ENCODE assay signal across 31 mouse cellular contexts in the genomic region with DNA sequence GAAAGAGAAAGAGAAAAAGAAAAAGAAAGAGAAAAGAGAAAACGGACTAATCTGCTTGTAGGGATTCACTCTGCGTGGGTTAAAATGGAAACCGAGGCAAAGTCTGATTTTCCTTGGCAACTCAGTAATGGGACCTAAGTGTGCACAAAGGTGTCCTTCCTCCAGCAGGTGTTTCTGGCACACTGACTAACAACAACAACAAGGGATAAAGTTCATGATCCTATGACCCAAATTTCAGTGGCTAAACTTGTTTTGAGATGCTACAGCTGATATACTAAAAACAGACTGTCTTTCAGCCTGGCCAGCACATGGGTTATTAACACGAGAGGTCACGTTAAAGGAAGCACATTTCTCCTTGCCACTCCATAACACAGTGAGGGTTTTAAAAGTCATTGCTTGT.
"Had no signal": no experiment of that assay in that cellular context is flagged by ENCODE, and none has a peak within 500 bp of the region (broad histone marks: within the 10 kb centered on the region; RNA-seq: fewer than 3 reads in every experiment).

No protein-coding gene starts in this region.

- H3K36me3 ChIP-seq: limb, embryonic 10.5 days; limb, embryonic 12.5 days; limb, embryonic 13.5 days; limb, embryonic 15.5 days; liver, embryonic 12.5 days; liver, embryonic 13.5 days; liver, embryonic 15.5 days; lung, embryonic 15.5 days; midbrain, embryonic 10.5 days; midbrain, embryonic 12.5 days; midbrain, embryonic 13.5 days; midbrain, embryonic 15.5 days; neural tube, embryonic 12.5 days had no signal

- ATAC-seq: liver, embryonic 12.5 days; liver, postnatal 0 days; lung, postnatal 0 days; midbrain, embryonic 13.5 days; midbrain, embryonic 15.5 days; midbrain, embryonic 16.5 days had no signal

- H3K4me2 ChIP-seq: limb, embryonic 12.5 days; limb, embryonic 13.5 days; limb, embryonic 15.5 days; liver, embryonic 12.5 days; liver, embryonic 13.5 days; liver, embryonic 15.5 days; lung, embryonic 14.5 days; lung, embryonic 15.5 days; midbrain, embryonic 11.5 days; midbrain, embryonic 12.5 days; midbrain, embryonic 13.5 days; midbrain, embryonic 15.5 days; neural tube, embryonic 12.5 days had no signal

- DNase-seq: left cerebral cortex, postnatal 4 days; liver; liver, embryonic 13.5 days; liver, postnatal 0 days; lung, adult 2 months; lung, embryonic 14.5 days; lung, postnatal 10 days; lung, postnatal 14 days; lung, postnatal 36 days; lung, postnatal 4 days; midbrain, embryonic 14.5 days had no signal

- H3K27me3 ChIP-seq: limb, embryonic 12.5 days; limb, embryonic 13.5 days; limb, embryonic 15.5 days; liver, embryonic 12.5 days; liver, embryonic 13.5 days; liver, embryonic 15.5 days; lung, embryonic 15.5 days; megakaryocyte, embryonic 14.5 days; midbrain, embryonic 13.5 days; midbrain, embryonic 15.5 days; neural tube, embryonic 12.5 days had no signal

- H3K4me3 ChIP-seq: left cerebral cortex, adult 2 months; limb, embryonic 10.5 days; limb, embryonic 12.5 days; limb, embryonic 13.5 days; limb, embryonic 15.5 days; liver, embryonic 12.5 days; liver, embryonic 13.5 days; liver, embryonic 15.5 days; lung, embryonic 15.5 days; megakaryocyte, embryonic 14.5 days; midbrain, embryonic 10.5 days; midbrain, embryonic 12.5 days; midbrain, embryonic 13.5 days; midbrain, embryonic 15.5 days; myocyte; neural tube, embryonic 12.5 days had no signal

- H3K9ac ChIP-seq: limb, embryonic 12.5 days; limb, embryonic 13.5 days; limb, embryonic 15.5 days; liver, embryonic 12.5 days; liver, embryonic 13.5 days; liver, embryonic 14.5 days; liver, embryonic 15.5 days; liver, postnatal 0 days; lung, embryonic 14.5 days; lung, embryonic 15.5 days; midbrain, embryonic 12.5 days; midbrain, embryonic 13.5 days; midbrain, embryonic 15.5 days; neural tube, embryonic 12.5 days had no signal

- H3K4me1 ChIP-seq: limb, embryonic 10.5 days; limb, embryonic 12.5 days; limb, embryonic 13.5 days; limb, embryonic 15.5 days; liver, embryonic 12.5 days; liver, embryonic 13.5 days; liver, embryonic 15.5 days; lung, embryonic 15.5 days; megakaryocyte, embryonic 14.5 days; midbrain, embryonic 10.5 days; midbrain, embryonic 12.5 days; midbrain, embryonic 13.5 days; midbrain, embryonic 15.5 days; neural tube, embryonic 12.5 days had no signal

- H3K27ac ChIP-seq: left cerebral cortex, adult 2 months; limb, embryonic 10.5 days; limb, embryonic 12.5 days; limb, embryonic 13.5 days; limb, embryonic 15.5 days; liver, embryonic 12.5 days; liver, embryonic 13.5 days; liver, embryonic 14.5 days; liver, embryonic 15.5 days; lung, embryonic 15.5 days; macrophage; midbrain, embryonic 10.5 days; midbrain, embryonic 12.5 days; midbrain, embryonic 13.5 days; midbrain, embryonic 15.5 days; neural tube, embryonic 12.5 days had no signal

- H3K9me3 ChIP-seq: limb, embryonic 10.5 days; limb, embryonic 12.5 days; limb, embryonic 13.5 days; limb, embryonic 15.5 days; liver, embryonic 12.5 days; liver, embryonic 13.5 days; liver, embryonic 15.5 days; lung, embryonic 15.5 days; midbrain, embryonic 10.5 days; midbrain, embryonic 12.5 days; midbrain, embryonic 13.5 days; midbrain, embryonic 15.5 days; neural tube, embryonic 12.5 days had no signal
